Mouse (Mus musculus) lung, adult 2 months (tissue): Measurements from ENCODE around the gene Ptprd. TPM values are rescaled to one million over a fixed set of nuclear protein-coding genes. Genes with fewer than 3 reads are reported as not detected.

ENCODE experiments used
- DNase-seq: peaks from one replicate; pipeline ENCODE4 v3.0.0; 2022
- H3K4me1 ChIP-seq: fragments of 200-500 bp; 2 replicates; pipeline ENCODE4 v1.6.1; 2011; ENCODE audit warnings: low read length; ENCODE audit not compliant: control insufficient read depth, insufficient read depth
- H3K4me3 ChIP-seq: fragments of 200-500 bp; replicated peaks from 2 replicates; pipeline ENCODE3; 2011; ENCODE audit warnings: low read depth, mild to moderate bottlenecking, control low read depth, low read length; ENCODE audit errors: extremely low read depth
- CTCF ChIP-seq: fragments of 200-500 bp; IDR thresholded peaks from 2 replicates; pipeline ENCODE4 v1.5.1; 2011; ENCODE audit warnings: mild to moderate bottlenecking, low read length, control low read depth; ENCODE audit not compliant: insufficient read depth
- POLR2A ChIP-seq: fragments of 200-500 bp; IDR thresholded peaks from 2 replicates; pipeline ENCODE4 v1.6.1; 2011; ENCODE audit warnings: low read depth, mild to moderate bottlenecking, control low read depth, low read length, borderline replicate concordance; ENCODE audit errors: extremely low read depth
- WGBS: fragments of 180-500 bp; shearing (Covaris S2); methylation state at CpG from one replicate; pipeline ENCODE4 v1.1.7; 2018; 5-methylcytosine and 5-hydroxymethylcytosine counted together
- polyA plus RNA-seq: library from polyadenylated mRNA; depleted of rRNA; stranded (reverse); fragments of >200 nt; gene quantifications from 2 replicates; pipeline ENCODE4 v1.2.3, GENCODE M21; 2012

The Ptprd gene
- polyA plus RNA-seq, 1 experiment, result 13.4 TPM

DNA sequence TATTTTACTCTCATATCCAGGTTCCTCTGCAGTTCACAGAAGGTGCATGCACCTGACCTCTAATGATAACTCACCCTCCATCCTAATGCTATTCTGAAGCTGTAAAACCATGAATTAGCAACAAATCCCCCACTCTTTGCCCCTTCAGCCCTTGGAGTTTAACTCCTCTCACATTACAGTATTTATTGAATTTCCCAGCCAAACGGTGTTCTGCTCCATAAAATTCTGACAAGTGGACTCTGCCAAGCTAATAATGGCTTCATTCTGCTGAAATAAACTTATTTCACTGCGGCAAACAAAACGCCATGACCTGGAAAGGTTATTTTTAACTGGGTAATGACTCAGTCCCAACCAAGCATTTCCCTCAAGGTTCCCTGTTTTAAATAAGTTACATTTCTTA is 1842.7 kb downstream of the Ptprd start:
- no peak for TF ChIP-seq POLR2A
- TF ChIP-seq CTCF, result no peak
- DNase-seq, result no peak
- H3K4me1 ChIP-seq, result no peaks in the 10 kb centered on the region; the same call in 1 of the 2 replicates
- no peak overlapping the region for H3K4me3 ChIP-seq
- WGBS, result 57% methylated on average over 3 of the region's 3 CpGs

GRCm38 (mm10) chr4:76368291-76368690 is 1843.5 kb downstream of the Ptprd start:
- no peaks in the 10 kb centered on the region; the same call in 1 of the 2 replicates for H3K4me1 ChIP-seq
- TF ChIP-seq POLR2A (no peak), CTCF (no peak)
- WGBS, result 83% methylated on average over 2 of the region's 2 CpGs
- H3K4me3 ChIP-seq, result no peak overlapping the region
- no peak for DNase-seq

DNA sequence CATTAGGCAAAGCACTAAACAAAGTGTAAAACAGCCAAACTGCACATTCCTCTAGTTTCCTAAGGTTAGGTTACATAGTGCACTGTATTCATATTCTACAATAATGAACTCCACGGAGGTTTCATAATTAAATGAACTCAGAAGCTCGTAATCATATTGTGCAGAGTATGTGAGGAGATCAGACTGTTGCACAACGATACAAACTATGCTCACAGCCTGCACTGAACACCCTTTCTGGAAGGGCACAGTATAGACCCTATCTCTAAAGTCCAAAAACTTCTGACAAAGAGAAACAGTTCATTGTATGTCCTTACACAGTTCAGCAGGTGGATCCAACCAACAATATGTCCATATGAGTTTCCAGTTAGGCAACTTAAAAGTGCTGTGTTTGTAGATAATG is 1844.5 kb downstream of the Ptprd start:
- no peak for DNase-seq
- TF ChIP-seq CTCF (no peak), POLR2A (no peak)
- Histone ChIP-seq H3K4me1 (no peaks in the 10 kb centered on the region; the same call in 1 of the 2 replicates), H3K4me3 (no peak overlapping the region)
- WGBS, result 80% methylated on average over 3 of the region's 3 CpGs

DNA sequence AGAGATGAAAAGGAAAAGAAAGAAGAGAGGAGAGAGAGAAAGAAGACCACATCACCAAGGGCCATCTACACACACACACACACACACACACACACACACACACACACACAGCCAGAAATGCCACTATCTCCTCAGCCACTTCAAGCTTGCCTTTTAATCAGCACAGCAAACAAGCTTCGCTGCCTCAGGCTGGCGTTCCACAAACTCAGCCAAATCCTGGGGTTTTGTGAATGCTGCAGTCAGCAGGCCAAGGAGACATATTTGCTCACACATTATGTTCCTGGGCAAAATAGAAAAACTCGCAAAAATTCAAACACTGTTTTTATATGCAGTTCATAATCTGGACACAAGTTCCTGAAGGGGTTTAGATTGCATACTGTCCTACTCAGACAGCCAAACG is 1845.9 kb downstream of the Ptprd start:
- no peak overlapping the region for H3K4me3 ChIP-seq
- no peak for DNase-seq
- TF ChIP-seq CTCF (no peak), POLR2A (no peak)
- H3K4me1 ChIP-seq, result peaks cover 3% of the 10 kb centered on the region
- 63% methylated on average over 4 of the region's 4 CpGs for WGBS

DNA sequence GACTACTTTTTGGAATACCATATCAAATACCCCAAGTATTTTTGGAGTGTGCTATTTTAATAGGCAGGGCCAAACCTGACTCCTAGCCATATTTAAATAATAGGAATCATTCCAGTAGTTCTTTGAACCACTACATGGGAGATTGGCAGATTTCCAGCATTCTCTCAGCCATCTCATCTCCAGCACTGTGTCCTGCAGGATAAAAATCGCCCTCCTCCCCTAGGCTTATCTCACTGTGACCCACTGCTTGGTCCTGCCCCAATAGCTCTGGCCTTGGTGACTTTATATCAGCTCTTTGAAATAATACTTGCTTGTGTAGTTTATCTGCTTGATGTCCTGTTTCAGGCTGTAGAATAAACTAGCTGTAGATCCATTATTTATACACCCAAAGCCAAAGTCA is 1850.2 kb downstream of the Ptprd start:
- no peak for DNase-seq
- TF ChIP-seq POLR2A, result no peak
- TF ChIP-seq CTCF, result no peak
- Histone ChIP-seq H3K4me3 (no peak overlapping the region), H3K4me1 (peaks cover 3% of the 10 kb centered on the region; the same call in 1 of the 2 replicates)
- WGBS, result 26% methylated on average over 1 of the region's 1 CpGs

DNA sequence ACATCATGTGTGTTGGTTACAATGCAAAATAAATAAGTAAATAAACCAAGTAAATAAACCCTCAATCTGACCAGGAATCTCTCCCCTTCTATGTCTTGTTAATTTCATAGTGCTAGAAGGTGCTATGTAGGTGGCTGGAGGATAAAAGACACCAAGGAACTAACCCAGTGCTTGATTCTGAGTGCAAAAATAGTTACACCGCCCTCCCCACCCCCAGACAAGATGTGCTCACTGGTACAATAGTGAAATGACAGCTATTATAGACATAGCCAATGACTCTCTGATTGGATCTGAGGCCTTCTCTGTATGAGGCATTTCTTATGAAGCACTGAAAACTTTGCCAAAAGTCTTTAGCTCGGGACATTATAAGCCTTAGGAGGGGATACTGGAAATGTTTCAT is 1857.6 kb downstream of the Ptprd start:
- no peak for DNase-seq
- TF ChIP-seq POLR2A (no peak), CTCF (no peak)
- Histone ChIP-seq H3K4me3 (no peak overlapping the region), H3K4me1 (no peaks in the 10 kb centered on the region; the same call in 1 of the 2 replicates)
- 74% methylated on average over 2 of the region's 2 CpGs for WGBS

- H3K4me1 ChIP-seq, result no peaks in the 10 kb centered on the region; the same call in 1 of the 2 replicates
- H3K4me3 ChIP-seq, result no peak overlapping the region
- TF ChIP-seq CTCF, result no peak
- TF ChIP-seq POLR2A, result no peak
- WGBS, result 77% methylated on average over 1 of the region's 1 CpGs
- DNase-seq, result no peak
Measured at GRCm38 (mm10) chr4:76352468-76352867, 1859.3 kb downstream of the Ptprd start.

DNA sequence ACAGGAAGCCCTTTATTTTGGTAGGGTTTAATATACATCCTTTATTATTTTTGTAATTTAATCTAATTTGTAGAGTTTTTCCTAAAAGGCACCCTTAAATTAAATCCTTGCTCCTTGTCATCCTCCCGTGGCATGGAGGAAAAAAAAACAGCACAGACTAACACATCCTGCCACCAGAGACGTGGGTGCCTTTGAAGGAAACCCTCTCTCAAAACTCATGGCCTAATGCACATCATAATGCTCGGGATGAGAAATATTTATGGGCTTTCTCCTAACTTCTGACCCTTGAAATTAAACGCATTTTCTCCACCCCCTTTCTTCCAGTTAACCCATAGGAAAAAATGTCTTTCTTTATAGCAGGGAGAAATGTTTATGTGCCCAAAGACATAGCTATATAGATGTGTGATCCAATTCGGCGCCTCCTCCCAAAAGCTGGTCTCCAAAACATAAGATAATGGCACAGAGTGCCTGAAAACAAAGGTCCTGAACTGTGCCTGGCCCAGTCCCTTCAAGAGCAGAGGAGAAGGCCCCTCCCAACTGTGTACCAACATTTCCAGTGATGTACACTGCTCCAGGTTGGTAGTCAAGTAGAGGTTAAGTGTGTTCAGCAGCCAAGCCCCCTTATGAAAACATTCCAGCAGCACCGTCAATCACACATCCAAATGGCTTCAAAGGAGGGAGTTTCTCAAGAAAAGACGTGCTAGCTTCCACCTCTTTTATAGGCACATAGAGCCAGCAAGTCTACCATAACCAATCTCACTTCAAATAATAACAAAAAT is 1860.4 kb downstream of the Ptprd start:
- no peak for DNase-seq
- TF ChIP-seq POLR2A (no peak), CTCF (no peak)
- Histone ChIP-seq H3K4me1 (no peaks in the 10 kb centered on the region; the same call in 1 of the 2 replicates), H3K4me3 (no peak overlapping the region)
- 47% methylated on average over 8 of the region's 8 CpGs for WGBS

DNA sequence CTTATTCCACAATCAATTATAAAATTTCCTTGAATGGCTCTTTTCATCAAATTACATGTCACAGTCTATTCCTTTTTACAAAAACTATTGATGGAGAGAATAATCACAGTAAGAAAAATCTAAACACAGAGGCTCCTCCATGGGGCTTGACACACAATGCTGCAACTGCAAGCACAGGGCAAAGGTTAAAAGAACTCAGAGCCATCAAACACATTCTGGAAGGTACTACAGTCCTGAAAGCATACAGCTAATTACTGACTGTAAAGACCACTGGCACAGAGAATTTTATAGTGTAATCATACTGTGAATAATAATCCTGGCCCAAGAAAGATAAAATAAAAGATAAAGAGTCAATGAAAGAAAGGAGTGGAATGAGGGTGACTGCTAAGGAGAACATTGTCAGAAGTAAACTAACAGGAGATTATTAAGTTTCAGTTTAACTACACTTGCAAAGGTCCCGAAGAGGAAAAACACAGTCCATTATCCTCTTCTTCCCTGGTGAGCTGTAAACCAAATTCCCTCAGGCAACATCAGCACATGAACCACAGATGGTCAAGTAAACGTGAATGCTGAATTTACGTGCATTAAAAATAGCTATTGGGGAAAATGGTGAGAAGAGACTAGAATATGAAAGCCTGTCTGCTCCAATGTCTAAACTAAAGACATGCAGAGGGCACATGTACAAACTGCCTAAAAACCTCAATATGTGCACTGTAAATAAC is 1861.4 kb downstream of the Ptprd start:
- no peak for TF ChIP-seq POLR2A
- no peak for TF ChIP-seq CTCF
- WGBS, result 57% methylated on average over 3 of the region's 3 CpGs
- H3K4me3 ChIP-seq, result no peak overlapping the region
- no peak for DNase-seq
- H3K4me1 ChIP-seq, result no peaks in the 10 kb centered on the region; the same call in 1 of the 2 replicates
